Comparison of ENCODE assay signal across 9 mouse cellular contexts in genomic region chr7:93079785-93080730, GRCm38 (mm10). TPM values are rescaled to one million over a fixed set of nuclear protein-coding genes. Genes with fewer than 3 reads are reported as not detected.
A peak's percentile ranks its signal among the peaks of the same experiment; 100 is the strongest.
DNase-seq lines count a peak whose midpoint lies in the region; ATAC-seq and TF ChIP-seq lines count a peak whose summit lies in the region.
"Had no signal": no experiment of that assay in that cellular context is flagged by ENCODE, and none has a peak within 500 bp of the region (broad histone marks: within the 10 kb centered on the region; RNA-seq: fewer than 3 reads in every experiment).

Gene Fam181b, plus strand, starts transcription at chr7:93079865.

- H3K9ac ChIP-seq in ES-E14 (ENCODE audit: insufficient read depth, low read depth, low read length, poor library complexity, severe bottlenecking) = peak within 1 kb of the TSS; percentile 42
- peak within 1 kb of the TSS; percentile 81 for H3K9ac ChIP-seq in forebrain, postnatal 0 days

- H3K4me3 ChIP-seq in ES-E14 (ENCODE audit: insufficient read depth in 1 of 2, low read depth in 1 of 2, low read length in 2 of 2, poor library complexity in 1 of 2, severe bottlenecking in 1 of 2) = peak within 1 kb of the TSS; percentile 68 to 81
- H3K4me3 ChIP-seq in forebrain, postnatal 0 days (ENCODE audit: low read depth, low read length) = peak within 1 kb of the TSS; percentile 78
- H3K4me3 ChIP-seq in olfactory bulb, adult 2 months (ENCODE audit: insufficient read depth, low read depth, low read length) = peak within 1 kb of the TSS; percentile 66

- peak; percentile 62 for TF ChIP-seq CTCF in forebrain, postnatal 0 days (IDR thresholded peaks at IDR 0.05; ENCODE audit: low read depth)
- peak; percentile 24 for TF ChIP-seq CTCF in olfactory bulb, adult 2 months (IDR thresholded peaks at IDR 0.05; ENCODE audit: insufficient read depth, low read depth, low read length)

- H3K27me3 ChIP-seq in forebrain, postnatal 0 days (ENCODE audit: insufficient read depth, low read length) = no peaks in the 10 kb centered on the region

- in situ Hi-C loops in ES-E14 (cut with MboI; ENCODE audit: low sequenced_read_pairs in 2 of 2, unreplicated experiment in 2 of 2) = no loop called here

- no peaks in the 10 kb centered on the region for H3K36me3 ChIP-seq in ES-E14 (ENCODE audit: control insufficient read depth, insufficient read depth, low read length, poor library complexity, severe bottlenecking)
- H3K36me3 ChIP-seq in forebrain, postnatal 0 days (ENCODE audit: insufficient read depth) = no peaks in the 10 kb centered on the region

- no peak within 1 kb of the TSS for H3K27ac ChIP-seq in ES-E14 (ENCODE audit: insufficient read depth, low read depth, low read length, poor library complexity, severe bottlenecking)
- peak within 1 kb of the TSS; percentile 81 for H3K27ac ChIP-seq in forebrain, postnatal 0 days (ENCODE audit: low read depth, low read length)
- peak within 1 kb of the TSS; percentile 50 for H3K27ac ChIP-seq in olfactory bulb, adult 2 months (ENCODE audit: insufficient read depth, low read depth, low read length)

- peak; percentile 81 for DNase-seq in ES-E14 (ENCODE audit: low read depth, low spot score)
- peak; percentile 81 to 82 for DNase-seq in cerebellum, adult 18-20 months
- peak; percentile 88 for DNase-seq in forebrain, postnatal 0 days
- peak; percentile 61 for DNase-seq in heart, postnatal 25 days (ENCODE audit: low spot score)
- DNase-seq in layer of hippocampus, adult 9-10 months (ENCODE audit: low spot score) = peak; percentile 25
- peak; percentile 29 to 37 for DNase-seq in lung, adult 18-20 months
- no peak for DNase-seq in thymus, postnatal 14 days

- WGBS in forebrain, postnatal 0 days = 2% methylated on average over 90 of the region's 96 CpGs
- under 1% methylated on average over 96 of the region's 96 CpGs for WGBS in olfactory bulb, adult 2 months

- peak within 1 kb of the TSS; percentile 80 for H3K4me2 ChIP-seq in forebrain, postnatal 0 days (ENCODE audit: low read depth)

- TF ChIP-seq POLR2A in olfactory bulb, adult 2 months (IDR thresholded peaks at IDR 0.05; ENCODE audit: insufficient read depth, low read depth, low read length) = peak; percentile 89

- intact Hi-C loops in heart, postnatal 25 days (cut with DNase I) = loop anchor here (5.0 kb wide), 1 partner anchor 208 kb away; the partner anchor contains the start of genes Ddias and Prcp

- peak; percentile 97 for ATAC-seq in forebrain, postnatal 0 days

- no peaks in the 10 kb centered on the region for H3K4me1 ChIP-seq in ES-E14 (ENCODE audit: control insufficient read depth in 2 of 2, insufficient read depth in 2 of 2, low read length in 2 of 2, poor library complexity in 1 of 2)
- 0 out of 2 replicates have a peak, but pooled peaks cover 3% of the 10 kb centered on the region for H3K4me1 ChIP-seq in forebrain, postnatal 0 days (ENCODE audit: insufficient read depth)
- H3K4me1 ChIP-seq in olfactory bulb, adult 2 months (ENCODE audit: control insufficient read depth, insufficient read depth, low read length) = peaks cover 3% of the 10 kb centered on the region

- no peaks in the 10 kb centered on the region for H3K9me3 ChIP-seq in ES-E14 (ENCODE audit: control insufficient read depth, insufficient read depth, low read depth, low read length)
- H3K9me3 ChIP-seq in forebrain, postnatal 0 days (ENCODE audit: low read length) = no peaks in the 10 kb centered on the region

TF ChIP-seq in ES-E14, 5 proteins besides CTCF, POLR2A, EP300 and RAD21:
- TF ChIP-seq MAFK (IDR thresholded peaks at IDR 0.05; ENCODE audit: insufficient read depth, low read depth, low read length) = no peak
- no peak for TF ChIP-seq HCFC1 (IDR thresholded peaks at IDR 0.05; ENCODE audit: borderline replicate concordance, insufficient read depth, low read length)
- TF ChIP-seq ZNF384 (IDR thresholded peaks at IDR 0.05; ENCODE audit: low read depth, low read length) = no peak
- no peak for TF ChIP-seq ZC3H11A (IDR thresholded peaks at IDR 0.05; ENCODE audit: borderline replicate concordance, low read depth, low read length)
- TF ChIP-seq CHD2 (IDR thresholded peaks at IDR 0.05; ENCODE audit: low read depth, low read length) = no peak

RNA-seq across cellular contexts. Expression of gene Fam181b, which starts in this region (rescaled TPM):
- total RNA-seq in ES-E14 (2012; rRNA removed) = 1.3 and 1.8 TPM in 2 replicates
- total RNA-seq in forebrain, postnatal 0 days (2014; rRNA removed) = 40.0 and 42.6 TPM in 2 replicates
- polyA plus RNA-seq in forebrain, postnatal 0 days (2015; fragmentation: Nextera tagmentation; extraction: Ambion mirVana) = 37.2 and 37.5 TPM in 2 replicates
- total RNA-seq in heart, postnatal 25 days (2021) = 1 to 10 TPM; 5.0 to 5.5 TPM
- not detected in 2 replicates for polyA plus RNA-seq in olfactory bulb, adult 2 months (2012; ENCODE audit: insufficient read depth, insufficient read length, low replicate concordance, missing spikeins)
- polyA plus RNA-seq: Patski had no signal

Comparison
In these comparisons a context has a peak if more than half of its experiments do, and no peak if none do; other contexts are left out.
1. RNA of gene Fam181b (polyA plus RNA-seq): 37.2 to 37.5 TPM in forebrain, postnatal 0 days; not detected in olfactory bulb, adult 2 months; every median in the first group is over 10 times any median in the second.
2. Peak in every context shown above with its lines, with median percentiles within 50 percentile points of each other: H3K4me3 ChIP-seq.